Mouse (Mus musculus): ENCODE measurements around the gene Klf12.

Gene Klf12

GRCm38 (mm10) chr14:100231384-100231783 lies 53.1 kb downstream of the Klf12 start:
- no peak for DNase-seq (ENCODE audit: low spot score)

DNA sequence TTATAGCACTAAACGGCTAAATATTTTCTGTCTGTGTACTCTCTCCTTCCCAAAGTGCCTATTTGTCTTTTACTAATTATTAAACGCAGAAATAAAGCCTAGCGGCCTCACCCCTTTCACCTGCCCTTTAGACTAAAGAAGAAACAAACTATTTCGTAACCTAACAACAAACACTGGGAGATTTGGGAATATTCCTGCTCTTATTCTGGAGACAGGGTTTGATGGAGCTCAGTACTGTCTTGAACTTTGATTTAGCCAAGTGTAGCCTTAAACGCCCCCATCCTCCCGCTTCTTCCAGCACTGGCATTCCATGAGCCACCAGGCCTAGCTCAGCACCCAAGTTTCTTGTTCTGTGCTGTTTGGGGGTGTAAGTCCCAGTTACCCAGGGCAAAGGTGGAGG lies 56.4 kb downstream of the Klf12 start:
- no peak for DNase-seq (ENCODE audit: low spot score)

DNA sequence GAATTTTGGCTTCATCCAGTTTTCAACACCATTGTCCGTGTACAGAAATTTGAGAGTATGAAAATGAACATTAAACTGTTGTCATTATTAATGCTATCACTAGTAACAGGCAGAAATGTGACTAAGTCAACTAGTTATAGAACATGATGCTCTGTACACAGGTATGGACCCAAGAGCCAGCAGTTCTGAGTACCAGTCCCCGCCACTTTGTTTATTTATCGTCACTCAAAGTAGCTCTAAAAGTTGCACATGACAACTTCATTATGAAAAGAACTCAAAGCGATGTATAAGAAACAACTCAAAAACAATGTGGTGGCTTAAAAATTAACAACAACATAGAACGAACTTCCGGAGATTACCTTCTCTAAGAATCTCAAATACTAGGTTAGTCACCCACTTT lies 56.8 kb downstream of the Klf12 start:
- DNase-seq (ENCODE audit: low spot score): no peak

GRCm38 (mm10) chr14:100224151-100224550 lies 60.3 kb downstream of the Klf12 start:
- DNase-seq (ENCODE audit: low spot score): no peak

DNA sequence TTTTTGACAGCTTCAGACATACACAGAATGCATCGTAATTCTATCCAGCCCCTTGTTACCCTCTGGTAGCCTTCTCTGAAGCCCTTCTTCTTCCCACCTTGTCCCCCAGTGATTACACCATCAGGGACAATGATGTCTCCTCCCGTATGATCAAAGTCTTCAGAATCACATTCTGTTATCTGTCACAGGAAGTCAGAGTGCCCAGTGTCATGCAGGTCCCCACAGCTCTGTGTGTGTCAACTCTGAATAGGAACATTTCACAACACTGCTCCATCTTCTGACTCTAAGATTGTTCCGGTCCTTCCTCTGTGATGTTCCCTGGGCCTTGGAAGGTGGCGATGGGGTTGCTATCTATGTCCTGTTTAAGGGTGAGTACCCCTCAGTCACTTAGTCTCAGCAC lies 62.2 kb downstream of the Klf12 start:
- DNase-seq (ENCODE audit: low spot score): no peak

DNA sequence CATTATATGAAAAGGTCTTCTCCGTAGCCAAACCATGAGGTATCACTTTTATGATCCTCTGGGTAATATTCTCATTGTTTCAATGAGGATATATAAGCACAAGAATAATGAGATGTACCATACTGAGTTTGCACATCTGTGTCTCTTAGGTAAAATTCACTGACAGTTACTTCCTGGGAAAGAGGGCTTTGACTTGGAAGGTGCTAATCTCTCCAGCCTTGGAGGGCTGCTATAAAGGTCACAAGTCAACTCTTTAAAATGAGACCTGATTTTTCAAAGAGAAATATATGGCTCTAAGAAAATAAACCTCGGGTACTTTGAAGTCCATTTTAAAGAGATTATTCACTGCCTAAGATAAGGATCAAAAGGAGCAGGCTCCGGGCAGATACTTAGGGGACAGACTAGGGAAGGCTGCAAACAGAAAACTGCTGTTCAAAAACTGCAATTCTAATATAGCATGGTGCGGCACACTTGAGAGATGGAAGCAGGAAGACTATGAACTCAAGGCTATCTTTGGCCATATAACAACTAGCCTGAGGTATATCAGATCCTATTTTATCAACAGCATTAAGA lies 69.2 kb downstream of the Klf12 start:
- DNase-seq (ENCODE audit: low spot score): no peak

- no peak for DNase-seq (ENCODE audit: low spot score)
These were observed 71.4 kb downstream of the Klf12 start for GRCm38 (mm10) chr14:100213066-100213465.

GRCm38 (mm10) chr14:100211826-100212117 lies 72.7 kb downstream of the Klf12 start:
- DNase-seq (ENCODE audit: low spot score): no peak

- peak; percentile 4 for DNase-seq (ENCODE audit: low spot score)
These were observed 73.2 kb downstream of the Klf12 start for GRCm38 (mm10) chr14:100211036-100211825.

- no peak for DNase-seq (ENCODE audit: low spot score)
These were observed 74.6 kb downstream of the Klf12 start for GRCm38 (mm10) chr14:100209814-100210419.

DNA sequence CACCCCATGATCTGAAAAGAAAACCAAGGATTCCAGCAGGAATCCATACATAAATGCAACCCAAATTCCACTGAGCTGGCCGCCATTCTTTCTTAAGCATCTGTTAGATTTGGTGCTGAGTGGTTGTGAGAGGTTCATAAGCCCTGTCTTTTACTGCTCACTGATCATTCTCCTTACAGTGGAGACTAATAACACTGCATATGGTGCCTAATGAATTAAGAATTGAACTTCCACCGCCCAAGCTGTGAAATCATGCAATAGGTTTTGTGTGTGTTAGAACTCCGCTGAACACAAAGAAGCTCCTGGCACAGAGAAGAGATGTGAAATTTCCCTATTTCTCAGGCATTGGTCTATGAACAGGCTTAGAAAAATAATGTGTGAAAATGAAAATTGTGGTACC lies 77.4 kb downstream of the Klf12 start:
- no peak for DNase-seq (ENCODE audit: low spot score)

DNA sequence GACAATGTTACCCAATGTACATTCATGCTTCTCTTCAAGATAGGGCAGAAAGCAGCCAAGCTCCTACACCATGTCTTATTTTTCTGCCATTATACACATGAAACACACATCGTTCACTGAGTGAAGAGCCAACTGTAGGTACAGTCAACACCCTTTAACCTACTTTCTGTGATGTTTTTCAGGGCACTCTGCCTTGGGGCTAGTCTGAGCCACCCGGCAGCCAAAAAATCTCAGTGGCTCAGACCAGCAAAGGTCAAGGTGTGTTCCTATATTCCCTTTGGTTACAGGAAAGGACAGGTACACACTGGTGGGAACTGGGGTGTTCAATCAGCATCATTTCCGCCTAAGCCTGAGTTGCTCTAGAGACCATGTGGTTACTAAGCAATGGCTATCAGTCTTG lies 78.3 kb downstream of the Klf12 start:
- no peak for DNase-seq (ENCODE audit: low spot score)

DNA sequence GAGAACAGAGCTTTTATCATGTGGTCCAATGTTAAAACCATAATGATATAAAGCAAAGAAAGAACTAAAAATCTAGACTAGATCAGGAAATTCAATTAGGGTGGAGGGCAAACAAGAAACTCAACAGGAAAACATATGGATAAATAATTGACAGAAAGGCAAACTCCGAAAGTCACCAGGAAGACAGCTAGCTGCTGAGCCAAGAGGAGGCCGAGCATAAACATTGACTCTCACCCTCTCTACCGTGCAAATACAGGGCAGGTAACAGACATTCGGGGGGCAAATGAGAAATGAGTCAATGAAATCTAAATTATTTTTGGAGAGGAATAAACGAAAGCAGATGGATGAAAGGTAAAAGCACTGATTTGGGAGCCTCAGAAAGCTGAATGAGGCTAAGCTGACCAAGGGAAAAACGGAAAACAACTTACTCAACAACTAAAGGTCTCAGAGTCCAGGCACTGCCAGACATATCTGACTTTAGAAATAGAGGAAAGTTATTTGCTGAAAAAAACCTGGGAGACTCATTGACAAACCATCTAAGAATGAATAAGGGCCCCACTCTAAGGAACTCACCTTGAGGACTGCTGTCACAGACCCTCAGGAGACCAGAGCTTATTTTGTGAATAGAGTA lies 84.3 kb downstream of the Klf12 start:
- no peak for DNase-seq (ENCODE audit: low spot score)

GRCm38 (mm10) chr14:100198636-100199035 lies 85.8 kb downstream of the Klf12 start:
- DNase-seq (ENCODE audit: low spot score): no peak

- no peak for DNase-seq (ENCODE audit: low spot score)
These were observed 87.3 kb downstream of the Klf12 start for GRCm38 (mm10) chr14:100197199-100197598.

DNA sequence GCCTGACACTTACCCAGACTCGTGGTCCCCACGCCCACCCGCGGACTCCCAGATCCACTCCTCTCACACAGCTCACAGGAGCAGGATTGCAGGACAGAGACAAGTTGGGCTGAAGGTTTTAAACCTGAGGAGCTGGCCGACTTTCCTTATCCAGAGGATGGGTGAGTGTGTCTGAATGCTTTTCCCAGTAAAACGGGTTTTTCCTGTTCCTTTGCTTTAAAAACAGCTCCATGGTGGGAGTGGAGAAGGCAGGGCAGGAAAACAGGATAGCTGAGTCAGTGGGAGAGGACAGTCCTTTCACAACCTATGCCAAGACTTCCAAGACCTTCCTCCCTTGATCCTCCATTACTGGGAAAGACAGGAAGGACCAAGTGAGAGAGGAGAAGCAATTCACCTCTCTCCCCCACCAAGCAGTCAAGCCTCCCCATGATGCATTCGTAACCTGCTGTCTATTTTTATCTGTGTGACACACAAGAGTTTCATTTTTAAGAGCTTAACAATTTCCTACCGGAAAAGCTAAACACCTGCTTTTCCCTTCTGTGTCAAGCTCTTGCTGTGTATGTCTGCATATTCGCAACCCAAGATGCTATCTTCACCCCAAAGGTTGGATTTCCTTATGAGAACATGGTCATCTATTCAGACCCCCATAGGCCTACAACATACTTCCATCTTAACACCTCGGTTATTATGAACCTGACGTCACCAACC lies 94.8 kb downstream of the Klf12 start:
- DNase-seq (ENCODE audit: low spot score): no peak

DNA sequence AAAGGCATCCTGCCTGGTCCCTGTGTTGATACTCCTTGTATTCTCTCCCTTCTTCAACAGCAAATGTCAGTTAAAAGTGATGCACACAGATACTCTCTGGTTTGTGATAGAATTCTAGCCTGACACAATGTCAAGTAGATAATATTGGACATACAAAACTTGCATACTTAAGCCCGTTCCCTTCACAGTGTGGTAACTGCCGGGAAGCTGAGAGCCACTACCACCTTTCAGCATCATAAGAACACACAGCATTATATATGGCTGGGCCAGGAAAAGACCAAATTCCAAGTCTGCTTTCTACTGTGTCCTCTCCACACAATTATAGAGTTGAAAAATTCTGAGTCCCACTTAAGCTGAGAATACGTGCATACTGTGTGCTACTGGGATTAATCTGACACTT lies 97.1 kb downstream of the Klf12 start:
- DNase-seq (ENCODE audit: low spot score): no peak

DNA sequence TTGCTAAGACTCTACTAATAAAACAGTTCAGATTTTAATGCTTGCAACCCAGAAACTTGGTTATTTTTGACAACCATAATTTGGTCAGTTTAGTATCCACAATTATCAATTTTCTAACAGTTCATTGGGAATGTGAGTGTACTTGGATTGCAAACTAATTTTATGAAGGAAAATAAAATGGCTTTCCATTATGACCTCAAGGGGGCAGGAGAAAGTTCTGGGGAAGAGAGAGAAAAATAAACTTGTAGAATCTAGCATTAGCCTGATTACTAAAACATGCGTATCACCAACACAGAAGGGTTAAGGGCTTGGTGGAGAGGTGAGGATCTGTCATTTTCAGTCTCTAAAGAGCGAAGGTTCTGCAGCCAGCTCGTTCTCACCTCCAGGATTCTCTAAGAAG lies 106.7 kb downstream of the Klf12 start:
- DNase-seq (ENCODE audit: low spot score): no peak

DNA sequence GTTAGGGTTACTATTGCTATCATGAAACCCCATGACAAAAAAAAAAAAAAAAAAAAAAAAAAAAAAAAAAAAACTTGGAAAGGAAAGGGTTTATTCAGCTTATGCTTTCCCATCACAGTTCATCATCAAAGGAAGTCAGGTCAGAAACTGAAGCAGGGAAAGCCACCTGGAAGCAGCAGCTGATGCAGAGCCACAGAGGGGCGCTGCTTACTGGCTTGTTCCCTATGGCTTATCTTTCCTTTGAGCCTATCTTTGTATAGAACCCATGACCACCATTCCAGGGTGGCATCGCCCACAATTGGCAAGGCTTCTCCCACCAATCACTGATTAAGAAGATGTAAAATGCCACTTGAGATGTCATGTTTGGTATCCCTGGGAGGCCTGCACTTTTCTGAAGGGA lies 119.4 kb downstream of the Klf12 start:
- no peak for DNase-seq (ENCODE audit: low spot score)

DNA sequence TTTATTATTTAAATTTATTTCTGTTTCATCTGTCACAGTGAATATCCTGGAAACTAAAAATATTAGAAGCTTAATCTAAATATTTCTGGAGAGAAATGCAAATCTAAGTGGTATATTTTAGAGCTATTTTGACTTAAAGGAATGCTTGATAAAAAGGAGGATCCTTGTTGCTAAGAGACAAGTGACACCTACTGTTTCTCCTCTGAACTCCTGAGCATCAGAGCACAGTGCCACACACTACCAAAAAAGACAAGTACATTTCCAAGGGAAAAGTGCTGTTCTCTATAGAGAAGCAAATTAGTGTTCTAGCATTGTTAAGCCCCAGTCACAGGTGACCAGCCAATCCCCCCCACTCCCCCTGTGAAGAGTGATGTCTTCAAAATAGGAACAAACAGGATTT lies 127.8 kb downstream of the Klf12 start:
- DNase-seq (ENCODE audit: low spot score): no peak

- no peak for DNase-seq (ENCODE audit: low spot score)
These were observed 136.8 kb downstream of the Klf12 start for GRCm38 (mm10) chr14:100147666-100148065.

DNA sequence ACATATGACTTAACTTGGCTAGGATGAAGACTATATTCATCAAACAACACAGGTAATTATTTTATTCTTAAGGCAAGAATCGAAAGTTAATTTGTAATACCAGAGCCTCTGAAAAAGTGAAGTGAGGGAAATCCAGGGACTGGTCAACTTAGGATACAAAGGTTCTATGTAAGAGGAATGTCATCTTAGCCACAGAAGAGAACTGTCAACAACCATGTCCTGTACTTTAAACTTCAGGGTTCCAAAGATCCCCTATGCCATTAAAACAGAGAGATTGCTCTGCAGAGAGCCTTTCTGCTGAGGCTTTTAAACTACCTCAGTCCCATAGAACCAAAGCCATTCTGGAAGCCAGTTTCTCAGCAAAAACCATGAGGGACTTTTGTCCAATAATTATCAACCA lies 144.1 kb downstream of the Klf12 start:
- DNase-seq (ENCODE audit: low spot score): no peak

- no peak for DNase-seq (ENCODE audit: low spot score)
These were observed 150.2 kb downstream of the Klf12 start for GRCm38 (mm10) chr14:100134304-100134703.
